Comparison of ENCODE assay signal across 10 mouse cellular contexts in genomic region chr6:141333245-141333644, GRCm38 (mm10).
A peak's percentile ranks its signal among the peaks of the same experiment; 100 is the strongest.
DNase-seq lines count a peak whose midpoint lies in the region; ATAC-seq lines count a peak whose summit lies in the region.
"Had no signal": no experiment of that assay in that cellular context is flagged by ENCODE, and none has a peak within 500 bp of the region (broad histone marks: within the 10 kb centered on the region; RNA-seq: fewer than 3 reads in every experiment).

No protein-coding gene starts in this region.

- H3K4me2 ChIP-seq in liver, embryonic 15.5 days: no peak overlapping the region
- H3K4me2 ChIP-seq: embryonic facial prominence, embryonic 12.5 days had no signal

- whole genome bisulfite sequencing in liver, embryonic 15.5 days (ENCODE audit: insufficient replicate concordance): 34% methylated on average over 3 of the region's 3 CpGs

- H3K27me3 ChIP-seq in liver, embryonic 15.5 days: no peaks in the 10 kb centered on the region
- H3K27me3 ChIP-seq: embryonic facial prominence, embryonic 12.5 days had no signal

- H3K36me3 ChIP-seq in liver, embryonic 15.5 days (replicated peaks): no peaks in the 10 kb centered on the region
- H3K36me3 ChIP-seq: embryonic facial prominence, embryonic 12.5 days had no signal

- peak; percentile 62 for ATAC-seq in liver, embryonic 15.5 days (ENCODE audit: insufficient read depth)

- H3K4me1 ChIP-seq in liver, embryonic 15.5 days (replicated peaks): no peaks in the 10 kb centered on the region; the same call in 1 of the 2 replicates
- H3K4me1 ChIP-seq: embryonic facial prominence, embryonic 12.5 days had no signal

- intact Hi-C loops in heart, postnatal 25 days (cut with DNase I): no loop called here

- no peaks in the 10 kb centered on the region for H3K9me3 ChIP-seq in liver, embryonic 15.5 days (replicated peaks)
- H3K9me3 ChIP-seq: embryonic facial prominence, embryonic 12.5 days had no signal

- peak; percentile 39 for DNase-seq in R1 (ENCODE audit: low read depth, low spot score)
- DNase-seq in brain, adult 2 months (ENCODE audit: low read depth, low spot score): peak; percentile 30
- peak; percentile 69 for DNase-seq in heart, postnatal 25 days (ENCODE audit: low spot score)
- no peak for DNase-seq in right cerebral cortex, postnatal 36 days (ENCODE audit: low spot score in 2 of 2)
- DNase-seq in cerebellum, postnatal 25 days: no peak
- DNase-seq in cerebellum, adult 8-10 months: no peak
- no peak for DNase-seq in layer of hippocampus, adult 11-12 months (ENCODE audit: low spot score)
- DNase-seq: retina, postnatal 1 day had no signal

- H3K4me3 ChIP-seq in liver, embryonic 15.5 days (replicated peaks): no peak overlapping the region
- H3K4me3 ChIP-seq: embryonic facial prominence, embryonic 12.5 days had no signal

- H3K27ac ChIP-seq in liver, embryonic 15.5 days (replicated peaks): no peak overlapping the region
- H3K27ac ChIP-seq: embryonic facial prominence, embryonic 12.5 days had no signal

- no peak overlapping the region for H3K9ac ChIP-seq in liver, embryonic 15.5 days
- H3K9ac ChIP-seq: embryonic facial prominence, embryonic 12.5 days had no signal

Comparison
In these comparisons a context has a peak if more than half of its experiments do, and no peak if none do; other contexts are left out.
1. DNase-seq: peak in R1 (single experiment), brain, adult 2 months (single experiment) and heart, postnatal 25 days (single experiment); none in right cerebral cortex, postnatal 36 days (0 of 2), cerebellum, postnatal 25 days (0 of 2), cerebellum, adult 8-10 months (single experiment) and layer of hippocampus, adult 11-12 months (single experiment).